Mouse (Mus musculus) common myeloid progenitor, adult 5-6 weeks (primary cell): ENCODE measurements at regions not wholly inside any gene's neighbourhood (a gene's known extent, or its start where the extent isn't known, plus 50 kb on each side); places are given as distances from the start of the nearest gene placed in this dataset.

Source experiments
- ATAC-seq: replicated peaks from 2 replicates; pipeline ENCODE4 v1.8.0; 2016; ENCODE audit warnings: low read depth, mild to moderate bottlenecking, moderate TSS enrichment, inconsistent platforms; ENCODE audit not compliant: poor library complexity, severe bottlenecking

DNA sequence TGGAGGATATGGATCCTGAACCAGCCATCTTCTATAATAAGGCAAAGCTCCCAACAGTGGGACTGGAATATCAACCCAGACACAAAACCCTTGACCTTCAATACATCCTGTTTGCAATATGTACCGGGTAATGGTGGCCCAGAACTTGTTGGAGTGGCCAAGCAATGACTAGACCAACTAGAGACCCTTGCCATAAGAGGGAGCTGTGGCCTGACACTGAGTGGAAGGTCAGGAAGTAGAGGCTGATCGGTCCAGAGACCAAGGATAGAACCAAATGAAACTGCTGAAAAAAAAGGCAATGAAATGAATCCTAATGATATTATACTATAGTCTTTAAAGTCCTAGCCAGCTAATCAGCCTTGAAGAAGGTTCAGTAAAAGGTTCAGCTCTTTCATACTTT lies 57.2 kb upstream of the Cav2 start:
- ATAC-seq: no peak

DNA sequence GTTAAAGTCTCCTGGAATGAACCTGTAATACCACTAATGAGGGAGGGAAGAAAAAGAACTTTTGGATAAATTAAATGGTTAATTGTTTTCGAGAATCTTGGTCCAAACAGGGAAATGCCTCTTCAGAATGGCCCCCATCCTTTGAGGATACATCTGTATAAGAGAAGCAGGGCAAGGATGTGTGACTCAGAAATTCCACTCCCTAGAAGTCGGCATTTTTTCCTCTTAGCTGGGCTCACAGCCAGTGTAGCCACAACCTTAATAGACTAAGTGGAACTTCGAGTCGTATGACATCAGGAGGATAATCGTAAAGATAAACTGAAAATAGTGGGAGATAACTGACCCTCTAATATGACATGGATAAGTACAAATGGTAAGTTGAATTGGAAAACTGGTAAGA lies 56.1 kb upstream of the Cav2 start:
- no peak for ATAC-seq

DNA sequence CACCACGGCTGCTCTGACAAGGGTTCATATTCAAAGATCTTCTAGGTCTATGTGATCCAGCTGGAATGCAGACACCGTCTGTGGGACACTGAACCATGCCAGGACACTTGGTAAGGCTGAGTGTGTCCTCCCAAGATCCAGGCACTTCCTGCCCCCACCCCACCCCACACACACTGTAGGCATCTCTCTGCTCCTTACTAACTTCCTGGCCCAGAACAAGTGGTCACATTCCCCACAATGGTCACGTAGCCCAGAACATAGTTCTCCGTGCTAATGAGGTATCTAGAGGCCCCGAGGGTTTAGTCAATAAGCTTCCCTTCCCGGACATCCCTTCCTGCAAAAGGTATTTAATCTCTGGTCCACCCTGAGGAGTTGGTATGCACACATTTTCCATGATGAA lies 54.5 kb upstream of the Cav2 start:
- no peak for ATAC-seq
